Mouse (Mus musculus) heart, embryonic 14.5 days (tissue): ENCODE results near the gene Fam163a. TPM values are rescaled to one million over a fixed set of nuclear protein-coding genes. Genes with fewer than 3 reads are reported as not detected.

Experiments used
- ATAC-seq: fragments of 200-750 bp; cut with Nextera tagmentation; 2 replicates; pipeline ENCODE4 v1.8.0; 2017; ENCODE audit warnings: low read depth, moderate TSS enrichment; ENCODE audit not compliant: insufficient number of reproducible peaks, insufficient read depth, low FRiP score
- H3K27ac ChIP-seq, 2 experiments: fragments of 200-500 bp in 1 of 2; fragments of 300-500 bp in 1 of 2; sonication (generic) in 1 of 2; replicated peaks in 1 of 2; 2 replicates each; pipeline ENCODE4 v1.5.1; 2012 to 2014; ENCODE audit warnings: low read depth in 2 of 2, low read length in 2 of 2, control low read depth in 1 of 2, mild to moderate bottlenecking in 1 of 2, mixed read lengths in 1 of 2; ENCODE audit not compliant: control insufficient read depth in 1 of 2, insufficient read depth in 1 of 2
- H3K27me3 ChIP-seq: fragments of 300-500 bp; sonication (generic); 2 replicates; pipeline ENCODE4 v1.6.1; 2014; ENCODE audit warnings: mild to moderate bottlenecking, low read length, control low read depth; ENCODE audit not compliant: control insufficient read depth, insufficient read depth
- H3K36me3 ChIP-seq: fragments of 300-500 bp; sonication (generic); 2 replicates; pipeline ENCODE4 v1.6.1; 2014; ENCODE audit warnings: mild to moderate bottlenecking, control low read depth, low read length, mixed read lengths; ENCODE audit not compliant: control insufficient read depth, insufficient read depth
- H3K4me1 ChIP-seq, 2 experiments: fragments of 200-500 bp in 1 of 2; fragments of 300-500 bp in 1 of 2; sonication (generic) in 1 of 2; 2 replicates each; pipeline ENCODE4 v1.6.1; 2012 to 2014; ENCODE audit warnings: low read length in 2 of 2, control low read depth in 1 of 2, mixed read lengths in 1 of 2; ENCODE audit not compliant: control insufficient read depth in 2 of 2, insufficient read depth in 2 of 2
- H3K4me2 ChIP-seq: fragments of 300-500 bp; sonication (generic); 2 replicates; pipeline ENCODE4 v1.6.1; 2014; ENCODE audit warnings: mild to moderate bottlenecking, low read length
- H3K4me3 ChIP-seq, 2 experiments: fragments of 200-500 bp in 1 of 2; fragments of 300-500 bp in 1 of 2; sonication (generic) in 1 of 2; 2 replicates each; pipeline ENCODE4 v1.5.1; 2012 to 2014; ENCODE audit warnings: low read length in 2 of 2, mild to moderate bottlenecking in 2 of 2, control low read depth in 1 of 2, low read depth in 1 of 2, moderate library complexity in 1 of 2; ENCODE audit not compliant: control insufficient read depth in 1 of 2, insufficient read depth in 1 of 2
- H3K9ac ChIP-seq: fragments of 300-500 bp; sonication (generic); 2 replicates; pipeline ENCODE4 v1.6.1; 2014; ENCODE audit warnings: mild to moderate bottlenecking, low read length
- H3K9me3 ChIP-seq: fragments of 300-500 bp; sonication (generic); 2 replicates; pipeline ENCODE4 v1.6.1; 2016; ENCODE audit warnings: low read length, control low read depth; ENCODE audit not compliant: control insufficient read depth
- WGBS: fragments of 180-500 bp; shearing (Covaris S2); extraction: QIAGEN DNeasy Blood & Tissue Kit; methylation state at CpG from one replicate; pipeline ENCODE4 v1.1.7; 2014; 5-methylcytosine and 5-hydroxymethylcytosine counted together
- polyA plus RNA-seq: library from polyadenylated mRNA; unstranded; fragments of >200 nt; fragmentation: Nextera tagmentation; extraction: Ambion mirVana; gene quantifications from 2 replicates; pipeline ENCODE4 v1.2.1, GENCODE M21; 2014

Gene Fam163a
- polyA plus RNA-seq, 1 experiment from 2014 or later = 2.4 TPM

GRCm38 (mm10) chr1:156183176-156183958, 21.5 kb downstream of the Fam163a start:
- WGBS = 35% methylated on average over 6 of the region's 6 CpGs
- no peak; the same call in 1 of the 2 replicates for ATAC-seq
- peaks cover 3% of the 10 kb centered on the region; the same call in 1 of the 2 replicates for H3K9me3 ChIP-seq
- peaks cover 21 to 45% of the 10 kb centered on the region in 2 experiments for H3K4me1 ChIP-seq
- H3K4me2 ChIP-seq = no peak overlapping the region
- peak overlapping the region; percentile 43 to 74 for H3K27ac ChIP-seq
- H3K4me3 ChIP-seq = no peak overlapping the region
- H3K27me3 ChIP-seq = no peaks in the 10 kb centered on the region
- no peak overlapping the region for H3K9ac ChIP-seq
- H3K36me3 ChIP-seq = no peaks in the 10 kb centered on the region

DNA sequence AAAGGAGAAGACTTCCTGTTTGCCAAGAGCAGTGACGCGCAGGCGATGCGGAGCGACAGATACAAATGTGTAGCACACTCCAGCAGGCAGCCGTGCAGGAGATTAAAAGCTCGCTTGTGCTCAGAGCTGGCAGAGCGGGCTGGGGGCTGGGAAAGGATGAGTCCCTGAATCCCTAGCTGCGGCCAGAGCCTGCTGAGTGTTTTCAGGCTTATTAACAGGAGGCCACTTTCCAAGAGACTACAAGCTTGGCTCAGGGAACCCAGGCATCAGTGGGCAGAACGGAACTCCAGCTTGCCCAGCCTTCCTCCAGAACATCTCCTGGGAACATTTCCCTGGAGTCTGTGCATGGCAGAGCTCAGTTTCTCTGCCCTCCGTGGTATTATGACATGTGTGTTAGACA, 25.0 kb downstream of the Fam163a start:
- H3K9me3 ChIP-seq = no peaks in the 10 kb centered on the region
- peaks cover 18 to 41% of the 10 kb centered on the region in 2 experiments for H3K4me1 ChIP-seq
- no peak overlapping the region for H3K4me2 ChIP-seq
- no peaks in the 10 kb centered on the region for H3K36me3 ChIP-seq
- H3K27ac ChIP-seq = peak overlapping the region; percentile 46 to 53; a peak in 3 of 4 replicates
- no peak overlapping the region for H3K4me3 ChIP-seq
- H3K27me3 ChIP-seq = no peaks in the 10 kb centered on the region
- WGBS = 14% methylated on average over 11 of the region's 11 CpGs
- peak overlapping the region; percentile 54; the same call in 1 of the 2 replicates for H3K9ac ChIP-seq
- peak; percentile 64; the same call in 1 of the 2 replicates for ATAC-seq

GRCm38 (mm10) chr1:156168737-156169136, 36.1 kb downstream of the Fam163a start:
- peak overlapping the region; percentile 16; the same call in 1 of the 2 replicates for H3K4me2 ChIP-seq

GRCm38 (mm10) chr1:156116770-156117169, 88.1 kb downstream of the Fam163a start:
- Histone ChIP-seq H3K4me3 (no peak overlapping the region), H3K36me3 (no peaks in the 10 kb centered on the region), H3K9me3 (no peaks in the 10 kb centered on the region), H3K27ac (no peak overlapping the region), H3K4me2 (no peak overlapping the region), H3K27me3 (no peaks in the 10 kb centered on the region), H3K9ac (no peak overlapping the region), H3K4me1 (peaks cover 6 to 7% of the 10 kb centered on the region in 2 experiments)
- ATAC-seq = no peak
- WGBS = 12% methylated on average over 3 of the region's 3 CpGs

More at GRCm38 (mm10) chr1:156168737-156169136, 36.1 kb downstream of the Fam163a start:
- peak; percentile 83 for ATAC-seq
- no peaks in the 10 kb centered on the region for H3K27me3 ChIP-seq
- peaks cover 9 to 21% of the 10 kb centered on the region in 2 experiments for H3K4me1 ChIP-seq
- H3K9me3 ChIP-seq = no peaks in the 10 kb centered on the region
- H3K27ac ChIP-seq = peak overlapping the region in 1 of 2 experiments; percentile 44; a peak in 2 of 4 replicates
- no peak overlapping the region for H3K9ac ChIP-seq
- 12% methylated on average over 6 of the region's 6 CpGs for WGBS
- H3K36me3 ChIP-seq = no peaks in the 10 kb centered on the region
- H3K4me3 ChIP-seq = no peak overlapping the region

DNA sequence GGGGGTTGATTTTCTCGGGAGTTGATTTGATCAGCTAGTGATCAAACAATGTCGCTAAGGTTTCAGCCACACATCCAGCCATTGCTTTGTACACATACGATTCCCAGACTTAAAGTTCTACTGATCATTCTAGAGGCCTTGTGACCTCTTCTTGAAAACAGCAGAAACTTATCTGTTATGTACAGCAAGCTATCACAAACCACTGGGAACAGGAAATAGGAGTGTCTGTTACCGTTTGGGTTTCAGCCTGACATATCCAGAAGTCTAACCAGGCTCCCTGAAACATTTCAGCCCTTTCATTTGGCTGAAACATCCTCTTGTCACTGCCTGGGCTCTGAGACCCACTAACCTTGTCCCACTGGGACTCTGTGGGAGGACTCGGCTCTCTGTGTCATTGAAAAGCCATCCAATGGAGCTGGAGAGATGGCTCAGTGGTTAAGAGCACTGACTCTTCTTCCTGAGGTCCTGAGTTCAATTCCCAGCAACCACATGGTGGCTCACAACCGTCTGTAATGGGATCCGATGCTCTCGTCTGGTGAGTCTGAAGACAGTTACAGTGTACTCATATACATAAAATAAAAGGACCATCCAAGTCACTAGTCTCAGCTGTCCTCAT, 90.8 kb downstream of the Fam163a start:
- Histone ChIP-seq H3K36me3 (no peaks in the 10 kb centered on the region), H3K9ac (no peak overlapping the region), H3K4me2 (no peak overlapping the region), H3K9me3 (no peaks in the 10 kb centered on the region), H3K4me1 (peaks cover 6 to 7% of the 10 kb centered on the region in 2 experiments), H3K4me3 (no peak overlapping the region), H3K27ac (0 out of 4 replicates have a peak overlapping the region, but pooled peaks of 1 of the 2 experiments have one; percentile 9), H3K27me3 (no peaks in the 10 kb centered on the region)
- ATAC-seq = no peak
- WGBS = 62% methylated on average over 8 of the region's 8 CpGs

- 65% methylated on average over 7 of the region's 7 CpGs for WGBS
- no peaks in the 10 kb centered on the region for H3K36me3 ChIP-seq
- no peak overlapping the region for H3K27ac ChIP-seq
- no peak overlapping the region for H3K9ac ChIP-seq
- H3K4me3 ChIP-seq = no peak overlapping the region
- no peaks in the 10 kb centered on the region for H3K9me3 ChIP-seq
- H3K27me3 ChIP-seq = no peaks in the 10 kb centered on the region
- no peak overlapping the region for H3K4me2 ChIP-seq
- peaks cover 7 to 16% of the 10 kb centered on the region in 2 experiments for H3K4me1 ChIP-seq
- ATAC-seq = no peak
Observed at GRCm38 (mm10) chr1:156112142-156112541, 92.7 kb downstream of the Fam163a start.

DNA sequence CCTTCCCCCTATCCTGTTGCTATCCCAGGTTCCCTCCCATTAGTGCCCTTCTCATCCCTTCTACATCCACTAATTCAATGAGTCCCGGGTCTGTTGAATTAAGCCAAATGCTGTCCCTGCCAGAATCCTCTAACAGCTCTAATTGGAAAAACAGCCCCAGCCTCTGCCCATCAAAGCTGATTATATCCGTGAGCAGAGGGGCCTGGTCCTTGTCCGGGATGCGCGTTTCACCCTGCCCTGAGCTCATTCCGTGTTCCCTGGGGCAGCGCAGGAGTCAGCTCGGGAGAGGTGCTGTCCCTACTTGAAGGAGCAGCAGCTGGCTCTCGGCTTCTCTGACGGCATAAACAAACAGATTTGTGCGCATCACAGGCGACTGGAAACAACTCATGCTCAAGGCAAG, 93.1 kb downstream of the Fam163a start:
- H3K36me3 ChIP-seq = no peaks in the 10 kb centered on the region
- ATAC-seq = no peak
- H3K27me3 ChIP-seq = no peaks in the 10 kb centered on the region
- H3K9me3 ChIP-seq = no peaks in the 10 kb centered on the region
- no peak overlapping the region for H3K27ac ChIP-seq
- H3K9ac ChIP-seq = no peak overlapping the region
- no peak overlapping the region for H3K4me2 ChIP-seq
- peaks cover 7 to 16% of the 10 kb centered on the region in 2 experiments for H3K4me1 ChIP-seq
- WGBS = 28% methylated on average over 12 of the region's 12 CpGs
- H3K4me3 ChIP-seq = no peak overlapping the region
